Mouse (Mus musculus): Measurements from ENCODE around the gene Vmn2r90.
A peak's percentile ranks its signal among the peaks of the same experiment; 100 is the strongest.
"Not testable (repeated sequence)": the region's sequence is repeated elsewhere in the genome, so short reads cannot be mapped to it uniquely, and the experiment has no call there.

The Vmn2r90 gene

GRCm38 (mm10) chr17:17703447-17703846, at the start of gene Vmn2r90:
TSS of gene Vmn2r90 (plus strand) at chr17:17703747.
- no peak for DNase-seq

GRCm38 (mm10) chr17:17654997-17655828, 48.3 kb upstream of the Vmn2r90 start:
- DNase-seq = no peak

GRCm38 (mm10) chr17:17655829-17656176, 47.7 kb upstream of the Vmn2r90 start:
- DNase-seq = no peak

- DNase-seq = no peak
Measured at GRCm38 (mm10) chr17:17678781-17679180, 24.8 kb upstream of the Vmn2r90 start.

- no peak for DNase-seq
Measured at GRCm38 (mm10) chr17:17690659-17691058, 12.9 kb upstream of the Vmn2r90 start.

- not testable (repeated sequence) for DNase-seq
Measured at GRCm38 (mm10) chr17:17732396-17732795, 28.8 kb downstream of the Vmn2r90 start.

- DNase-seq = no peak
Measured at GRCm38 (mm10) chr17:17738635-17739034, 35.1 kb downstream of the Vmn2r90 start.

GRCm38 (mm10) chr17:17739300-17739699, 35.8 kb downstream of the Vmn2r90 start:
- DNase-seq = not testable (repeated sequence)

GRCm38 (mm10) chr17:17739936-17740335, 36.4 kb downstream of the Vmn2r90 start:
- not testable (repeated sequence) for DNase-seq

GRCm38 (mm10) chr17:17741516-17741915, 38.0 kb downstream of the Vmn2r90 start:
- DNase-seq = not testable (repeated sequence)

GRCm38 (mm10) chr17:17749371-17749770, 45.8 kb downstream of the Vmn2r90 start:
- peak; percentile 48 to 58 for DNase-seq

- no peak for DNase-seq
Measured at GRCm38 (mm10) chr17:17762614-17763293, 59.2 kb downstream of the Vmn2r90 start.

- no peak for DNase-seq
Measured at GRCm38 (mm10) chr17:17764206-17764605, 60.7 kb downstream of the Vmn2r90 start.

- DNase-seq = peak in 1 of 2 experiments; percentile 5
Measured at GRCm38 (mm10) chr17:17766481-17766880, 62.9 kb downstream of the Vmn2r90 start.
